Mouse (Mus musculus) adrenal gland (tissue): ENCODE results near the gene B3gat3.

ENCODE experiments used
- intact Hi-C: fragments of 180-260 bp; cut with DNase I; formaldehyde crosslinking; loops from one replicate; pipeline ENCODE4 v1.15.1; 2025
- microRNA-seq, 2 experiments: library from miRNA; unstranded; fragments of <30 nt; microRNA quantifications; one replicate each; pipeline ENCODE4; 2019

Gene B3gat3

GRCm38 (mm10) chr19:8975491-8975890 lies 55.3 kb downstream of the B3gat3 start:
- intact Hi-C loops = no loop called here

- intact Hi-C loops = no loop called here
Measured at GRCm38 (mm10) chr19:8976535-8976934, 56.4 kb downstream of the B3gat3 start.

Small RNAs within 50 kb of the gene (microRNA-seq; reads per million reads assigned to microRNA genes)
- 0.11 to 0.86 reads per million in 2 experiments for gene Mir5136
